Mouse (Mus musculus) gonadal fat pad, adult 2 months (tissue): ENCODE measurements around the gene Speg. TPM values are rescaled to one million over a fixed set of nuclear protein-coding genes. Genes with fewer than 3 reads are reported as not detected.

ENCODE experiments used
- DNase-seq: peaks from one replicate; pipeline ENCODE4 v3.0.0-alpha.2; 2012; ENCODE audit warnings: low read depth
- polyA plus RNA-seq: library from polyadenylated mRNA; depleted of rRNA; stranded (reverse); fragments of >200 nt; gene quantifications from 2 replicates; pipeline ENCODE4 v1.2.3, GENCODE M21; 2012

The Speg gene
- polyA plus RNA-seq, 1 experiment = 26.2 TPM

DNA sequence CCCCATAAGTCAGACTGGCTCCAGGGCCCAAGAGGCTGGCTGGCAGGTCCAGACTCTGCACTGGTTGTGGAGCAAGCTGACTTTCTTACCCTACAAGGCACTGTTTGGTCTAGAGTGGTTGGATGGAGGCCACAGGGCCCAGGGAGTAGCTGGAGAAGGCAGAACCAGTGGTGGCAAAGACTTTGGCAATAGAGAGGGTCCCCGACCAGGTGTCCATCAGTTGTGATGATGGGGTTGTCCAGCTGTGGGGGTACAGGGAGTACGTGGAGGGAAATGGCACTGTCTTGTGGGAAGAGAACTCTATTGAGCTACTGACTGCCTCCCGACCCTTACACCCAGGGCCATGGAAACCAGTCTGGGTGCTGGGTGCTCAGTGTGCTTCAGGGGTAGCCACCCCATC is 18.7 kb downstream of the Speg start:
- DNase-seq = no peak

- no peak for DNase-seq
Measured at GRCm38 (mm10) chr1:75398761-75399402, 23.8 kb downstream of the Speg start.

- DNase-seq = no peak
Measured at GRCm38 (mm10) chr1:75399755-75400492, 24.8 kb downstream of the Speg start.

DNA sequence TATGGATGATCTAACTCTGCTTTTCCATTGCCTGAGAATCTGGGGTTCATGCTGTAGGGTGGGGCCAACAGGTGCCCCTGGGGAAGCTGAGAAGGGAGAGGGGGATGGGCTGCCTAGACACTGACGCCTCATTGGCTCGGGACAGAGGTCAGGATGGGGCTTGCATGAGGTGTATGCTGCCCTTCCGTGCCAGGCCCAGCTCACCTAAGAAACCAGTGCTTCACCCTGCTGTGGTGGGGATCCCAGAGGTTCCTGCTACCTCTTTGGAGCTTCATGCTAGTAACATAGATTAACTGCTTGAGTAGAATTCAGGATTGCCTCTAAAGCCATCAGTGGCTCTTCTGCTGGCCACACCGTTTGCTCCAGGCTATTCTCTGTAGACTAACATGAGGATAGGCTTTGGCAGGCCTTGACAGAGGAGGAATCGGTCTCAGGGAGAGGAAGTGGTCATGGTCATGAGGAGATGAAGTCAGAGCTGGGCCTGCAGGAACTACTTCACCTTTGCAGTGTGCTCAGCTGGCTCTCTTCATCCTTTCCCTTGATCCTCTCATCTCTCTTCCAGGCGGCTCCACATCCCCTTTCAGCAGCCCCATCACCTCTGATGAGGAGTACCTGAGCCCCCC is 25.5 kb downstream of the Speg start:
- DNase-seq = no peak

- no peak for DNase-seq
Measured at GRCm38 (mm10) chr1:75405547-75405946, 30.4 kb downstream of the Speg start.

GRCm38 (mm10) chr1:75406173-75406572 is 31.1 kb downstream of the Speg start:
- DNase-seq = no peak

- DNase-seq = no peak
Measured at GRCm38 (mm10) chr1:75407056-75407455, 32.0 kb downstream of the Speg start.

GRCm38 (mm10) chr1:75408210-75408609 is 33.1 kb downstream of the Speg start:
- DNase-seq = no peak

GRCm38 (mm10) chr1:75409950-75410349 is 34.9 kb downstream of the Speg start:
- no peak for DNase-seq

- no peak for DNase-seq
Measured at GRCm38 (mm10) chr1:75412196-75412595, 37.1 kb downstream of the Speg start.

DNA sequence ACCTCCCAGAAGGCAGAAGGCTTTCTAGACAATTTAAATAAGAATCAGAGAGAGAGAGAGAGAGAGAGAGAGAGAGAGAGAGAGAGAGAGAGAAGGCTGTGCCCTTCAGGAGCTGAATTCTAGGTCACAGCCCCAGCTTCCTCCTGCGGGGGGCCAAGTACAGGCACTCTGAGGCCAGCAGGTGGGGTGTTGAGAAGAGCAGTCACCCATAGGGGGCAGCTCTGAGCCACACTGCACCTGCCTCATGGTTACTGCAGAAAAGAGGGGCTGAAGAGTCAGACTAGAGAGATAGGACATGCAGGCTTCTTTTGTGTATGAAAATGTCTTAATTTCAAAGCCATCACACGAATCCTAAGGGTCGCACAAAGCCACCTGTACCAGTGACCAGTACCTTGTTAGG is 38.7 kb downstream of the Speg start:
- no peak for DNase-seq

DNA sequence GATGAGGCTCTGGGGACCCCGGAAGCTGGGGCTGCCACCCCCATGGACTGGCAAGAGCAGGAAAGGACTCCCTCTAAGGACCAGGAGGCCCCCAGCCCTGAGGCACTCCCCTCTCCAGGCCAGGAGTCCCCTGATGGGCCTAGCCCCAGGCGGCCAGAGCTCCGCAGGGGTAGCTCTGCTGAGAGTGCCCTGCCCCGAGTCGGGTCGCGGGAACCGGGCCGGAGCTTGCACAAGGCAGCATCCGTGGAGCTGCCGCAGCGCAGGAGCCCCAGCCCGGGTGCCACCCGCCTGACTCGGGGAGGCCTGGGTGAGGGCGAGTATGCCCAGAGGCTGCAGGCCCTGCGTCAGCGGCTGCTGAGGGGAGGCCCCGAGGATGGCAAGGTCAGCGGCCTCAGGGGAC is 46.7 kb downstream of the Speg start:
- no peak for DNase-seq

DNA sequence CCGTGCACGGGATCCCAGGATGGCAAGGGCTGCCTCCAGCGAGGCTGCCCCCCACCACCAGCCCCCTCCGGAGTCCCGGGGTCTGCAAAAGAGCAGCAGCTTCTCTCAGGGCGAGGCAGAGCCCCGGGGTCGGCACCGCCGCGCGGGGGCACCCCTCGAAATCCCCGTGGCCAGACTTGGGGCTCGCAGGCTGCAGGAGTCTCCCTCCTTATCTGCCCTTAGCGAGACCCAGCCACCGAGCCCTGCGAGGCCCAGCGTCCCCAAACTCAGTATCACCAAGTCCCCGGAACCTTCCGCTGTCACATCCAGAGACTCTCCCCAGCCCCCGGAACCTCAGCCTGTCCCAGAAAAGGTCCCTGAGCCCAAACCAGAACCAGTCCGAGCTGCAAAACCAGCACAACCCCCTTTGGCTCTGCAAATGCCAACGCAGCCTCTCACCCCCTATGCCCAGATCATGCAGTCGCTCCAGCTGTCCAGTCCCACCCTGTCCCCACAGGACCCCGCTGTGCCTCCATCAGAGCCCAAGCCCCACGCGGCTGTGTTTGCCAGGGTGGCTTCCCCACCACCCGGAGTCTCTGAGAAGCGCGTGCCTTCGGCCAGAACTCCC is 47.2 kb downstream of the Speg start:
- DNase-seq = no peak

GRCm38 (mm10) chr1:75422823-75423471 is 47.9 kb downstream of the Speg start:
- no peak for DNase-seq

GRCm38 (mm10) chr1:75423780-75424390 is 48.8 kb downstream of the Speg start:
- no peak for DNase-seq

DNA sequence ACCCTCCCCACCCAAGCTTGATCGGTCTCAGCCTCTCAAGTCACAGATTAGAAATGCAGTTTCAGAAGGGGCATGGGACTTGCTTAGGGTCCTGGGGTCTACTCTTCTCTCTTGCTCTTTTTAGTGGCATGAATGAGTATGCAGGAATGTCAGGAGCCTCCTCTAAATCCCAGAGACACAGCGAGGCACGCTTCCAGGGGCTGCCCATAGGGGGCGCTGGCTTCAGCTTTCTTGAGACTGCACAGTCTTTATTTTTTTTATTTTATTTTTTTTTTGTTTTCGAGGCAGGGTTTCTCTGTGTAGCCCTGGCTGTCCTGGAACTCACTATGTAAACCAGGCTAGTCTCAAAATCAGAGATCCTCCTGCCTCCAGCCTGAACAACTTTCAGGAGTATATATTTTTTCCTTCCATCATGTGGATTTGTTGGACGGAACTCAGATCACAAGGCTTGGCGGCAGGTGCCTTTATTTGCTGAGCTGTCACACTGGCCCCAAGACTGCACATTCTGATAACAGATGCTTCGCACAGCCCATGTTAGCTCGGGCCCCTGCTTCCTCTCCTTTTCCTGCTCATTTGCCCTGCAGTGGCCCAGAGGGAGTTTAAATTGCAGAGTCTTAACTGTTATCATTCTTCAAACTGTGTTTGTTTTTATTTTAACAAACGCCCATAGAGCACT is 50.8 kb downstream of the Speg start:
- no peak for DNase-seq

DNA sequence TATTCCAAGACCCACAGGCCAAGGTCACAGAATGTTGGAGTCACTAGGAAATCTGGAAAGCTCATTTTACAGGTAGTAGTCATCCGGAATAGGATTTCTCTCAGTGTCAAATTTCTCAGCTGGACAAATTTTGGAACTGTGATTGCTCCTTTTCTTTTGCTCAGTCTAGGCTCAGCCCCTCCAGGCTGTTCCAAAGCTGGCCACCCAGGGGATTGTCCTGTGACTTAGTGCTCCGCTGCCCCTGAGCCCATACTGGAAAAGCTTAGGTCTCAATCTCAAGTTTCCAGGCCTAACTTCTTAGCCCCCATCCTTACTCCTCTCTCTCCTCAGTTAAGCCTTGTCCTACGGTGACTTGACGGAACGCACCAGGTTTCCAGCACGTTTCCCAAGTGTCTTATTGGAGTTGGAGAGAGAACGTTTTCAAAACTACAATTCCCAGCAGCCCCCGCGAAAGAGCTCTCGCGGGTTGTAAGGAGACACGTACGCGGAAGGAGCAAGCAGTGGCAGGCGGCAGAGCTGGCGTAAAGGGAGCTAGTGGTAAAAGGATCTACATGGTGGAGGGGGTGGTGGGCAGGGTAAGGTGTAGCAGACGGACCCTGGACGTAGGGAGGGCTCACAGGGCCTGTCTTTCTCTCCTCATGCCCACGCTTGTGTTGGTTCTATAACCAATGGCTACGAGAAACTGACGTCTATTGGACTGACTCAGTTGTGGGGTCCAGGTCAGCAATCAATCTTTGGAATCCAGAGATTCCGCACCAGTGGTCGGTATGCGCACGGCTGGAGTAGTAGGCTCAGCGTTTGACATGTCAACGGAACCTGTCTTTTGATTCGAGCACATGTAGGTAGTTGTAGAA is 60.6 kb downstream of the Speg start, which contains the start of gene Gmppa:
Gene Gmppa (plus strand): TSS at position 456 of the 854 bp plus-strand sequence.
- peak; percentile 47 for DNase-seq

DNA sequence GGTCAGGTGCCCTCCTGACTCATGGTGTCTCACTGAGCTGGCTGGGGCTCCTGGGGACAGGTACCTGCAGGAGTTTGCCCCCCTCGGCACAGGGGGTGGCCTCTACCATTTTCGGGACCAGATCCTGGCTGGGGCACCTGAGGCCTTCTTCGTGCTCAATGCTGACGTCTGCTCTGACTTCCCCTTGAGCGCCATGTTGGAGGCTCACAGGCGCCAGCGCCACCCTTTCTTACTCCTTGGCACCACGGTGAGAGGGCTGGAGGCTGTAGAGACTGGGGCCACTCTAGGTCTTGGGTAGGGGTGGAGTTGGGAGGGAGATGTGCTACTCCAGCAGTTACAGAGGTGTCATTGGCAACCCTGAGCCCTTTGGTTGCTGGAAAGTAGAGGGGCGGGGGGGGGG is 63.7 kb downstream of the Speg start:
- DNase-seq = no peak

- DNase-seq = no peak
Measured at GRCm38 (mm10) chr1:75440661-75441060, 65.6 kb downstream of the Speg start.

DNA sequence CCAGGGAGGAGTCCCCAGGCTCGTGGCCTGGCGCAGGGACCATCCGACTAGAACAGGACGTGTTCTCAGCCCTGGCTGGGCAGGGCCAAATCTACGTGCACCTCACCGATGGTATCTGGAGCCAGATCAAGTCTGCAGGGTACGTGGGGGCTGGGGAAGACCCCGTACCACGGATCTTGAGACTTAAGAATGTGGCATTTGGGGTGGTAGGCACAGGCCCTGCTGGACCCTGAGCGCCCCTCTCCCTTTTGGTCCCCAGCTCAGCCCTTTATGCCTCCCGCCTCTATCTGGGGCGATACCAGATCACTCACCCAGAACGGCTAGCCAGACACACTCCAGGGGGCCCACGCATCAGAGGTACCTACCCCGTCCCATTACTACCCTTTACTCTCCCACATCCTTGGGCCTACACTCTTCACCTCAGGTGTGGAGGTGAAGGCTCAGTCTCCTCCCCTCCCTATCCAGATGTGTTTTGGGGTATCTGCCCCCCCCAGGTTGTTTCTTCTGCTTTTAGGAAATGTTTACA is 66.4 kb downstream of the Speg start:
- no peak for DNase-seq
